Mouse (Mus musculus) layer of hippocampus, adult 9-10 months (tissue): Measurements from ENCODE around the gene Ttll7.

Source experiments
- DNase-seq: peaks from one replicate; pipeline ENCODE4 v3.0.0; 2022; ENCODE audit warnings: low spot score

The Ttll7 gene

GRCm38 (mm10) chr3:146851966-146852891 is at the start of gene Ttll7:
Gene Ttll7, plus strand, starts transcription at chr3:146852367.
- peak; percentile 69 for DNase-seq

GRCm38 (mm10) chr3:146812041-146812878 is 39.9 kb upstream of the Ttll7 start:
- no peak for DNase-seq

- DNase-seq = peak; percentile 71
These were observed 39.2 kb upstream of the Ttll7 start, which contains the start of gene Prkacb for GRCm38 (mm10) chr3:146812901-146813393. Gene Prkacb, minus strand, starts transcription at chr3:146812990.

- no peak for DNase-seq
These were observed 38.5 kb upstream of the Ttll7 start for GRCm38 (mm10) chr3:146813624-146814023.

- DNase-seq = no peak
These were observed 31.4 kb upstream of the Ttll7 start for GRCm38 (mm10) chr3:146820718-146821117.

GRCm38 (mm10) chr3:146842766-146843165 is 9.4 kb upstream of the Ttll7 start:
- no peak for DNase-seq

- DNase-seq = no peak
These were observed 8.7 kb upstream of the Ttll7 start for GRCm38 (mm10) chr3:146843470-146843869.

GRCm38 (mm10) chr3:146846237-146846636 is 5.9 kb upstream of the Ttll7 start:
- no peak for DNase-seq

- no peak for DNase-seq
These were observed 4.1 kb upstream of the Ttll7 start for GRCm38 (mm10) chr3:146848112-146848511.

GRCm38 (mm10) chr3:146849360-146849759 is 2.8 kb upstream of the Ttll7 start:
- DNase-seq = no peak

GRCm38 (mm10) chr3:146854473-146855087 is 2.4 kb downstream of the Ttll7 start:
- DNase-seq = no peak

GRCm38 (mm10) chr3:146857373-146857772 is 5.2 kb downstream of the Ttll7 start:
- DNase-seq = no peak

GRCm38 (mm10) chr3:146860308-146860707 is 8.1 kb downstream of the Ttll7 start:
- no peak for DNase-seq

GRCm38 (mm10) chr3:146866563-146866962 is 14.4 kb downstream of the Ttll7 start:
- no peak for DNase-seq

- DNase-seq = no peak
These were observed 19.8 kb downstream of the Ttll7 start for GRCm38 (mm10) chr3:146871954-146872353.

GRCm38 (mm10) chr3:146875929-146876328 is 23.8 kb downstream of the Ttll7 start:
- DNase-seq = no peak

- DNase-seq = no peak
These were observed 41.8 kb downstream of the Ttll7 start for GRCm38 (mm10) chr3:146893931-146894330.

GRCm38 (mm10) chr3:146896581-146896980 is 44.4 kb downstream of the Ttll7 start:
- DNase-seq = no peak

- no peak for DNase-seq
These were observed 47.9 kb downstream of the Ttll7 start for GRCm38 (mm10) chr3:146900094-146900493.

GRCm38 (mm10) chr3:146901729-146902128 is 49.6 kb downstream of the Ttll7 start:
- DNase-seq = no peak

- DNase-seq = no peak
These were observed 53.4 kb downstream of the Ttll7 start for GRCm38 (mm10) chr3:146905606-146906005.

GRCm38 (mm10) chr3:146908922-146909321 is 56.8 kb downstream of the Ttll7 start:
- no peak for DNase-seq
